Mouse (Mus musculus) cerebellum, adult 2 months (tissue): ENCODE results near the gene Ikbip.

Source experiments
- CTCF ChIP-seq: fragments of 200-500 bp; IDR thresholded peaks from 2 replicates; pipeline ENCODE4 v1.5.1; 2011; ENCODE audit warnings: low read depth, mild to moderate bottlenecking, control low read depth, low read length, moderate library complexity, borderline replicate concordance; ENCODE audit not compliant: insufficient read depth
- POLR2A ChIP-seq: fragments of 200-500 bp; IDR thresholded peaks from 2 replicates; pipeline ENCODE4 v1.6.1; 2011; ENCODE audit warnings: low read length, control low read depth, borderline replicate concordance; ENCODE audit not compliant: insufficient read depth

DNA sequence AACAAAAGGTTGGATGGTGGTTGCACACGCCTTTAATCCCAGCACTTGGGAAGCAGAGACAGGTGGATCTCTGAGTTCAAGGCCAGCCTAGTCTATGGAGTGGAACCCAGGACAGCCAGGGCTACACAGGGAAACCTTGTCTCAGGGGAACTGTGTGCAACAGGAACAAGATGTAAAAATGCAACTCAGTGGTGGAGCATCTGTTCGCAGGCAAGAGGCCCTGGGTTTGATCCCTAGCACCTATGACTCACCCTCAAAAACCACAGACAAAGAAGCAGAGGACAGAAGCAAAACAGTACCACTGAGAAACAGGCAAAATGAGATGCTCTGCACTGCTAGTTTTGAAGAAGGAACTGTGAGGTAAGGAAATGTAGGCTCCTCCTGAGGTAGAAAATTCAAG, 6.1 kb upstream of the Ikbip start:
- TF ChIP-seq POLR2A: no peak
- no peak for TF ChIP-seq CTCF
